Mouse (Mus musculus): ENCODE results near the gene Mpeg1. TPM values are rescaled to one million over a fixed set of nuclear protein-coding genes. Genes with fewer than 3 reads are reported as not detected.
A peak's percentile ranks its signal among the peaks of the same experiment; 100 is the strongest.

The Mpeg1 gene
- total RNA-seq, 2 experiments from 2014 or later = 5.4 to 6.6 TPM

- Histone ChIP-seq H3K4me3 (no peak overlapping the region), H3K27ac (0 out of 2 replicates have a peak overlapping the region, but pooled peaks have one; percentile 36)
- TF ChIP-seq CTCF (conservative IDR thresholded peaks at IDR 0.05) = no peak
- DNase-seq (ENCODE audit: low spot score in 2 of 2) = no peak
Observed at GRCm38 (mm10) chr19:12472381-12472976, 11.9 kb downstream of the Mpeg1 start.

- H3K4me3 ChIP-seq = no peak overlapping the region
- peak overlapping the region; percentile 36; the same call in 1 of the 2 replicates for H3K27ac ChIP-seq
- no peak for TF ChIP-seq CTCF (conservative IDR thresholded peaks at IDR 0.05)
- DNase-seq (ENCODE audit: low spot score in 2 of 2) = no peak
Observed at GRCm38 (mm10) chr19:12473201-12473641, 12.6 kb downstream of the Mpeg1 start.

- DNase-seq (ENCODE audit: low spot score in 2 of 2) = no peak
- H3K4me3 ChIP-seq = no peak overlapping the region
- H3K27ac ChIP-seq = peak overlapping the region; percentile 24; the same call in 1 of the 2 replicates
- TF ChIP-seq CTCF (conservative IDR thresholded peaks at IDR 0.05) = no peak
Observed at GRCm38 (mm10) chr19:12473951-12474350, 13.4 kb downstream of the Mpeg1 start.

DNA sequence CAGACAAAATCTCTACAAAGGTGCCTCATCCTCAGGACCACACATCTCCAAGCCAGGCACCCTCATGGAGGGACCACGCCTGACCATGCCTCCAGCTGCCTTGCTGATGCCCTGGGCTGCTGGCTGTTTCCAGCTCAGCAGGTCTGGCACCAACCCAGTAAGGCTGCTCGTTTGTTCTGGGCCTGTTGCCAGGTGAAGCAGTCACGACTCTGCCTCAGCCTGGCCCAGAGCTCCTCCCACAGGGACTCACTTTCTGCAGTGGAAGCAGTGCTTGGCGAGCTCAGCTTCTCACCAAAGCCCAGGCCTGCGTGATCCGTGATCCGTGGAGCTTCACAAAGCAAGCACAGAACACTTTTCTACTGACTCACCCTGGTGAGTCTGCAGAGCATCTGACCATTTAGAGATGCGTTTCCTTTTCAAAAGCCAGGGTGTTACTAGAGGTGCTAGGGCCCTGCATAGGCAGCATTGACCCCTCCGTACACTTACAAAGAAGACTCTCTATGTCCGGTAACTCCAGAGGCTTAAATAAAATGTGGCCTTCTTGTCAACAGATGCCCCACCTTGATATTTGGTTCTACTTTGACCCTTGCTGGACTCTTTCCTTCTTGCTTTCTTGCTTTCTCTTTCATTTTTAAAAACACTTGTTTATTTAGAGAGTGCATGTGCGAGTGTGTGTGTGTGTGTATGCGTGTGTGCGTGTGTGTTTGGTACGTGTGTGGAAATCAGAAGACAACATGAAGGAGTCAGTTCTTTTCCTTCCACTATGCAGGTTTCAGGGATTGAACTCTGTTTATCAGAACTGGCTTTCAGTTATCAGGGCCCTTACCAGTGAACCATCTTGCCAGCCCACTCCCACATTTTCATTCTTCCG is 15.0 kb downstream of the Mpeg1 start:
- Histone ChIP-seq H3K27ac (peak overlapping the region; percentile 92), H3K4me3 (peak overlapping the region; percentile 14; the same call in 1 of the 2 replicates)
- TF ChIP-seq CTCF (conservative IDR thresholded peaks at IDR 0.05) = no peak
- DNase-seq (ENCODE audit: low spot score in 2 of 2) = peak; percentile 87 to 88

- Histone ChIP-seq H3K4me3 (no peak overlapping the region), H3K27ac (peak overlapping the region; percentile 61)
- DNase-seq (ENCODE audit: low spot score in 2 of 2) = no peak
- no peak for TF ChIP-seq CTCF (conservative IDR thresholded peaks at IDR 0.05)
Observed at GRCm38 (mm10) chr19:12476721-12477270, 16.2 kb downstream of the Mpeg1 start.

DNA sequence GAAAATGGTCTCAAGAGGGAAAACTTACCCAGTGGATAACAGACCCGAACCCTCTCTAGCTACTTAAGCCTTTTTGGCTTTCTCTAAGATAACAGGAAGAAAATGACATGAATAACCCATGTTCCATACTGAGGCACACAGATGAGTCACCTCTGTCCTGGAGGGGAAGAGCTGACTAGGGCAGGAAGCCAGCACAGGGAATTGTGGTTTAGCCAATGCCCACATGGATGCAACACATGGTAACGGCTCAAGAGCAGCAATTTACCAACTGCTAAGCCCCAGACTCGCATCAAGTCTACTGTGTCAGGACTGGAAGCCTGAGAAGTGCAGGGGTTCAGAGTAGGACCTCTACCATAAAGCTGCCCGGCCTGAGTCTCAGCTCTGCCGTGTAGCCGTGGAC is 17.8 kb downstream of the Mpeg1 start:
- no peak for DNase-seq (ENCODE audit: low spot score in 2 of 2)
- no peak for TF ChIP-seq CTCF (conservative IDR thresholded peaks at IDR 0.05)
- H3K27ac ChIP-seq = peak overlapping the region; percentile 32; the same call in 1 of the 2 replicates
- no peak overlapping the region for H3K4me3 ChIP-seq

DNA sequence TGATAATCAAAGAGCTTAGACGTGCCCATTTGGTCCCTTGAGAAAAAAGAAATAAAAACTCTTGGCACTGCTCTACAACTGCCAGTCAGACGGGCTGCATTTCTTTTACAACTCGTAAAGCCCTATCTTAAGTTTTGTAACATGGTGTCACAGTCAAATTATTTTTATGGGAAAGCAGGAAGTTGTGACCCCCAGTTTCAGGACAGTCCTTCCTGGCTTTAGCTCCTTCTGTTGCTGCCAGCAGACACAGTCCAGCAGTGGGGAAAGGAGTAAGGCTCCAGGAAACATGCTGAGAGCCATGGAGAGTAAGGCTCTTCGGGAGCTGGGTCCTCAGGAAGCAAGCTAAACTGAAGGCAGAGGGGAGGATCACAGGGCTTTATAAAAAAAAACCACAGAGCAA is 23.2 kb downstream of the Mpeg1 start:
- no peak for DNase-seq (ENCODE audit: low spot score in 2 of 2)
- no peak for TF ChIP-seq CTCF (conservative IDR thresholded peaks at IDR 0.05)
- H3K4me3 ChIP-seq = no peak overlapping the region
- peak overlapping the region; percentile 80 for H3K27ac ChIP-seq

- Histone ChIP-seq H3K27ac (peak overlapping the region; percentile 80), H3K4me3 (no peak overlapping the region)
- DNase-seq (ENCODE audit: low spot score in 2 of 2) = no peak
- TF ChIP-seq CTCF (conservative IDR thresholded peaks at IDR 0.05) = no peak
Observed at GRCm38 (mm10) chr19:12484210-12484609, 23.6 kb downstream of the Mpeg1 start.

GRCm38 (mm10) chr19:12485223-12485622 is 24.6 kb downstream of the Mpeg1 start:
- Histone ChIP-seq H3K4me3 (no peak overlapping the region), H3K27ac (peak overlapping the region; percentile 80; the same call in 1 of the 2 replicates)
- TF ChIP-seq CTCF (conservative IDR thresholded peaks at IDR 0.05) = no peak
- DNase-seq (ENCODE audit: low spot score in 2 of 2) = no peak

- DNase-seq (ENCODE audit: low spot score in 2 of 2) = no peak
- no peak for TF ChIP-seq CTCF (conservative IDR thresholded peaks at IDR 0.05)
- Histone ChIP-seq H3K27ac (0 out of 2 replicates have a peak overlapping the region, but pooled peaks have one; percentile 67), H3K4me3 (no peak overlapping the region)
Observed at GRCm38 (mm10) chr19:12485631-12486030, 25.1 kb downstream of the Mpeg1 start.

GRCm38 (mm10) chr19:12486875-12487274 is 26.3 kb downstream of the Mpeg1 start:
- no peak for DNase-seq (ENCODE audit: low spot score in 2 of 2)
- TF ChIP-seq CTCF (conservative IDR thresholded peaks at IDR 0.05) = no peak
- Histone ChIP-seq H3K27ac (peak overlapping the region; percentile 67), H3K4me3 (no peak overlapping the region)

GRCm38 (mm10) chr19:12487511-12488204 is 27.1 kb downstream of the Mpeg1 start:
- no peak for TF ChIP-seq CTCF (conservative IDR thresholded peaks at IDR 0.05)
- H3K27ac ChIP-seq = peak overlapping the region; percentile 67
- H3K4me3 ChIP-seq = no peak overlapping the region
- no peak for DNase-seq (ENCODE audit: low spot score in 2 of 2)
